Mouse (Mus musculus) kidney, adult 2 months (tissue): Measurements from ENCODE around the gene Tmem102. TPM values are rescaled to one million over a fixed set of nuclear protein-coding genes. Genes with fewer than 3 reads are reported as not detected.

Experiments
- DNase-seq: peaks from one replicate; pipeline ENCODE4 v3.0.0; 2021
- H3K27ac ChIP-seq: fragments of 200-500 bp; 2 replicates; pipeline ENCODE4 v1.5.1; 2012; ENCODE audit warnings: low read depth, low read length, control low read depth, inconsistent platforms; ENCODE audit not compliant: insufficient read depth
- H3K27me3 ChIP-seq: fragments of 200-500 bp; replicated peaks from 2 replicates; pipeline ENCODE4 v1.6.1; 2012; ENCODE audit warnings: mild to moderate bottlenecking, moderate library complexity, low read length, inconsistent platforms; ENCODE audit not compliant: control insufficient read depth, insufficient read depth
- H3K36me3 ChIP-seq: fragments of 200-500 bp; 2 replicates; pipeline ENCODE4 v1.6.1; 2012; ENCODE audit warnings: mild to moderate bottlenecking, moderate library complexity, low read length, inconsistent platforms; ENCODE audit not compliant: control insufficient read depth, insufficient read depth
- H3K4me1 ChIP-seq: fragments of 200-500 bp; 2 replicates; pipeline ENCODE4 v1.6.1; 2011; ENCODE audit warnings: low read length; ENCODE audit not compliant: control insufficient read depth, insufficient read depth
- H3K4me3 ChIP-seq: fragments of 200-500 bp; 2 replicates; pipeline ENCODE4 v1.5.1; 2011; ENCODE audit warnings: mild to moderate bottlenecking, low read depth, low read length, control low read depth; ENCODE audit not compliant: insufficient read depth
- CTCF ChIP-seq: fragments of 200-500 bp; conservative IDR thresholded peaks from 2 replicates; pipeline ENCODE4 v1.5.1; 2011; ENCODE audit warnings: low read depth, mild to moderate bottlenecking, control low read depth, low read length, moderate library complexity, mixed read lengths; ENCODE audit not compliant: insufficient read depth, insufficient read length
- POLR2A ChIP-seq: fragments of 200-500 bp; IDR thresholded peaks from one replicate; pipeline ENCODE4 v1.6.1; 2011; ENCODE audit warnings: low read depth, low read length, control low read depth
- WGBS: fragments of 180-500 bp; shearing (Covaris S2); methylation state at CpG from one replicate; pipeline ENCODE4 v1.1.7; 2018; 5-methylcytosine and 5-hydroxymethylcytosine counted together
- polyA plus RNA-seq: library from polyadenylated mRNA; depleted of rRNA; stranded (reverse); fragments of >200 nt; gene quantifications from 2 replicates; pipeline ENCODE4 v1.2.3, GENCODE M21; 2012

Tmem102 gene
- polyA plus RNA-seq, 1 experiment = 19.2 TPM

DNA sequence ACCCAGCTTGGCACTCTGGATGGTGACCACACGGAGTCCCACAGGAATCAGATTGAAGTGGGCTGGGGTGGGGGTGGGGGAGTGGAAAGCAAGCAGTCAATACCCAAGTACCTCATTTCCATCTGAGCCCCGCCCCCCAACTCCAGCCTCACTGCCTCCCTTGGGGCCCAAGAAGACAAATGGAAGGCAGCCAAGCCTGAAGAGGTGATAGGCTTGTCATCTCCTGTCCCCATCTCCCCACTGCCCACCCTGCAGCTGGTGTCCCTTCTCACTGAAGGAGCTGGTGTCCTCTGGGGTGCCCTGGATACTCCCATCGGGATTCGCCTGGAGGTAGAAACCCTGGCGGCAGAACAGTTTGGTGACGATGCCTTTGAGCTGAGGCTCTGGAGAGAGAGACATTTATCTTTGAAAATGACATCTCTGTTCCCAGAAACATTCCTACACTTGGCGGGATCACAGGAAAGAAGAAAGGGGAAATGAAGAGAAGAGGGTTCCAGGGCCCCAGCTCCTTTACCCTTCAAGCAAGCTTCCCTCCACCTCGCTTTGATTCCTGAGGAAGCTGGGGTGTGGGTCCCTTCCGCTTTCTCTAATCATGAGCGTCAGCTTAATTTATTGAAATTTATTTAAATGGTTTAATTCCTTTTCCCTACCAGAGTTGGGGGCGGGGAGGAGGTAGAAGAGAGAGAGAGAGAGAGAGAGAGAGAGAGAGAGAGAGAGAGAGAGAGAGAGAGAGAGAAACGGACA lies 5.9 kb downstream of the Tmem102 start:
- H3K27ac ChIP-seq = no peak overlapping the region
- DNase-seq = no peak
- peaks cover 18% of the 10 kb centered on the region for H3K4me1 ChIP-seq
- TF ChIP-seq CTCF = no peak
- TF ChIP-seq POLR2A = no peak
- no peaks in the 10 kb centered on the region; the same call in 1 of the 2 replicates for H3K27me3 ChIP-seq
- no peaks in the 10 kb centered on the region for H3K36me3 ChIP-seq
- H3K4me3 ChIP-seq = no peak overlapping the region
- WGBS = 58% methylated on average over 12 of the region's 12 CpGs

DNA sequence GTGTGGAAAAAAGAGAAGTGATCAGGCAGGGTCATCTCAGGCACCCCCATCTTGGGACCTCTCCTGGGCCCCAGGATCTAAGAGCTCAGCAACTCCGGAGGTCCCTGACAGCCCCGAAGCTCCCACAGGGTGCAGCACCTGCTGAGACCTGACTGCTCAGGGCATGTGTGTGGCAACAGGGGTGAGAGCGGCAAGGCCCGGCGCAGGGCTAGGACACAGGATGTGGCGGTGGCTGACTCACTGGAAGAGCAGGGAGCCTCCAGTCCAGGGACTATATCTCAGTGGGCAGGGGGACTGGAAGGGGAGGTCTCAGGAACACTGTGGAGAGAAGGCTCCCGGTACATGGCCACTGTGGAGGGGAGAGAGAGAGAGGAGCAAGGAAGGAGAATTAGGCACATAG lies 7.5 kb downstream of the Tmem102 start:
- DNase-seq = no peak
- Histone ChIP-seq H3K36me3 (no peaks in the 10 kb centered on the region), H3K27me3 (no peaks in the 10 kb centered on the region; the same call in 1 of the 2 replicates), H3K27ac (no peak overlapping the region), H3K4me3 (no peak overlapping the region), H3K4me1 (peaks cover 6% of the 10 kb centered on the region)
- TF ChIP-seq POLR2A (no peak), CTCF (no peak)
- WGBS = 90% methylated on average over 7 of the region's 7 CpGs

- Histone ChIP-seq H3K27me3 (no peaks in the 10 kb centered on the region), H3K4me1 (peaks cover 1% of the 10 kb centered on the region; the same call in 1 of the 2 replicates), H3K4me3 (no peak overlapping the region), H3K36me3 (no peaks in the 10 kb centered on the region), H3K27ac (no peak overlapping the region)
- WGBS = 6% methylated on average over 13 of the region's 13 CpGs
- TF ChIP-seq POLR2A (no peak), CTCF (no peak)
- DNase-seq = no peak
Observed at GRCm38 (mm10) chr11:69795983-69796435, 9.4 kb downstream of the Tmem102 start.

DNA sequence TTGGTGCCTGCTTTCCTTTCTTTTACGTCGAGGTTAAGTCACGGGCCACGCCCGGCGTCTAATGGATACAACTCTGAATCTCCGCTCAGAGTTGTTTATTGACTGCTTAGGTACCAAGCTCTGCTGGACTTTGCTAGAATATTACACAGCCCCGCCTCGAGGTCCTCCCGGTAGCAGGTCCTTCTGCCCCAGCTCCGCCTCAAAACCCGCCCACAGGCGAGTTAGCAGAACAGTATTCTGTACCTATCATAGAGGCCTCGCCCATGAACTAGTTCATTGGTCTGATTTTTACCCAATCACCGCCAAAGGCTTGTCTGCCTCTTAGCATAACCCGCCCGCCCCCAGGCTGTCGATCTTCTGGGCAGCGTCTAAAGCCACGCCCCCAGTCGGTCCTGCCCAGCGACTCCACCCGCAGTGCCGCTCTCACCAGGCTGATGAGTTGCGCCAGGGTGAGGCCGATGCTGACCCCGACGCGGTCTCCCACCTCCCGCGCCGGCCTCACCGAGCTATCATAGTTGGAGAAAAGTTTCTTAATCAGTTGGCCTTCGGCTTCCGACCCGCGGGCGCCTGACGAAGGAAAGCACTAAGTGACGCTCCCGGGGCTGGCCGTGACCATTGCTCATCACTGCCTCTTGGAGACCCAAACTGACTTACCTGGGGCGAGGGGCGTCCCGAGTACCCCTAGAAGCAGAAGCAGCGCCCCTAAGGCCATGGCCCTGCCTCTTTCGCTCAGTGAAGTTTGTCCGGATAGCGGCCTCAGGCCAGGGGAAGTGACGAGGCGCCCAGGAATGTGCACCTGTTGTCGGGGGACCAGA lies 10.0 kb downstream of the Tmem102 start, which contains the start of gene Chrnb1:
Chrnb1 (minus strand) TSS at position 776 of the 815 bp plus-strand sequence.
- peak within 1 kb of the TSS; percentile 56 for H3K4me3 ChIP-seq
- no peaks in the 10 kb centered on the region for H3K27me3 ChIP-seq
- no peak for TF ChIP-seq CTCF
- no peak for TF ChIP-seq POLR2A
- peak within 1 kb of the TSS; percentile 39; the same call in 1 of the 2 replicates for H3K27ac ChIP-seq
- 1% methylated on average over 52 of the region's 52 CpGs for WGBS
- H3K36me3 ChIP-seq = no peaks in the 10 kb centered on the region
- peak; percentile 99 for DNase-seq
- H3K4me1 ChIP-seq = no peaks in the 10 kb centered on the region

GRCm38 (mm10) chr11:69793429-69793828 lies 12.0 kb downstream of the Tmem102 start:
- Histone ChIP-seq H3K27me3 (no peaks in the 10 kb centered on the region), H3K36me3 (no peaks in the 10 kb centered on the region), H3K4me3 (no peak overlapping the region), H3K27ac (no peak overlapping the region), H3K4me1 (no peaks in the 10 kb centered on the region)
- no peak for DNase-seq
- WGBS = 75% methylated on average over 5 of the region's 5 CpGs
- no peak for TF ChIP-seq CTCF
- TF ChIP-seq POLR2A = no peak

DNA sequence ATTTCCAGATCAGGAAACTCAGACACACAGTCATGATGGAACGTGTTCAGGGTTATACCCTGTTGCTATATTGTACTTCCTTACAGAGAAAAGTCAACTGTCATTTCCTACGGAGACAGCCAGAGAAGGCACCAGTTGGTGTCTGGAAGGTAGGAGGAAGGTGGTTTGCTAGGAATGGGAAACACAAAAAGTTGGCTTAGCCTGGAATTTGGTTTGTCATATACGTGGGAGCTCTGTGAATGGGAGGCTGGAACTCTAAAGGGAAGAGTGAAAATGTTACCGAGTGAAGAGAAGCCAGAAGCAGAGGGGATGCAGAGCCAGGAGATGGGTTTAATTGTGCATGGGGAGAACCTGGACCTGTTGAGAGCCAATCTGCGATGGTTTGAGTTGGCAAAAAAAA lies 14.0 kb downstream of the Tmem102 start:
- DNase-seq = no peak
- no peaks in the 10 kb centered on the region for H3K4me1 ChIP-seq
- H3K36me3 ChIP-seq = no peaks in the 10 kb centered on the region
- H3K27ac ChIP-seq = no peak overlapping the region
- no peaks in the 10 kb centered on the region for H3K27me3 ChIP-seq
- H3K4me3 ChIP-seq = no peak overlapping the region
- 76% methylated on average over 5 of the region's 5 CpGs for WGBS
- TF ChIP-seq POLR2A = no peak

DNA sequence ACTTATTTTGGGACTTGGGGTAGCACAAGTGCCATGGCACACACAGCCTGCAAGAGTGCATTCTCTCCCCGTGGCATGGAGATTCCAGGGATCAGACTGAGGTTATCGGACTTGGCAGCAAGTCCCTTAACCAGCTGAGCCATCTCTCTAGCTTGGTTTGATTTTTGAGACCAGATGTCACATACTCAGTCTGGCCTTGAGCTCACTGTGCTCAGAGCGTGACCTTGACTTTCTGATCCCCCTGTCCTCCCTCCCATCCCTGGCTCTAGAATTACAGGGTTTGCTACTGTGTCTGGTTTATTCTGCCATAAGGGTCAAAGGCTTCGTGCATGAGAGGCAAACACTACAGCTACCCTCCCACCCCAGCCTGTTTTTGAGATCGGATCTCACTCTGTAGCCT lies 16.0 kb downstream of the Tmem102 start:
- TF ChIP-seq CTCF (no peak), POLR2A (no peak)

More for the DNA sequence above, 16.0 kb downstream of the Tmem102 start:
- H3K27ac ChIP-seq = no peak overlapping the region
- no peak overlapping the region for H3K4me3 ChIP-seq
- no peak for DNase-seq
- no peaks in the 10 kb centered on the region for H3K27me3 ChIP-seq
- H3K36me3 ChIP-seq = no peaks in the 10 kb centered on the region
- peaks cover 5% of the 10 kb centered on the region; the same call in 1 of the 2 replicates for H3K4me1 ChIP-seq
- WGBS = 54% methylated on average over 5 of the region's 5 CpGs
